Mouse (Mus musculus) adrenal gland, adult 2 months (tissue): ENCODE data around the gene Vmo1. TPM values are rescaled to one million over a fixed set of nuclear protein-coding genes. Genes with fewer than 3 reads are reported as not detected.
A peak's percentile ranks its signal among the peaks of the same experiment; 100 is the strongest.
"Not testable (repeated sequence)": the region's sequence is repeated elsewhere in the genome, so short reads cannot be mapped to it uniquely, and the experiment has no call there.

Experiments
- DNase-seq: peaks from one replicate; pipeline ENCODE4 v3.0.0; 2021
- polyA plus RNA-seq: library from polyadenylated mRNA; depleted of rRNA; stranded (reverse); fragments of >200 nt; gene quantifications from 2 replicates; pipeline ENCODE4 v1.2.3, GENCODE M21; 2012
- total RNA-seq, 2 experiments: library from RNA; stranded (reverse); gene quantifications; 2 replicates each; pipeline ENCODE4 v1.2.3; 2021

Vmo1 gene
- total and polyA plus RNA-seq, 3 experiments, result 0.45 TPM; not detected in 2

DNA sequence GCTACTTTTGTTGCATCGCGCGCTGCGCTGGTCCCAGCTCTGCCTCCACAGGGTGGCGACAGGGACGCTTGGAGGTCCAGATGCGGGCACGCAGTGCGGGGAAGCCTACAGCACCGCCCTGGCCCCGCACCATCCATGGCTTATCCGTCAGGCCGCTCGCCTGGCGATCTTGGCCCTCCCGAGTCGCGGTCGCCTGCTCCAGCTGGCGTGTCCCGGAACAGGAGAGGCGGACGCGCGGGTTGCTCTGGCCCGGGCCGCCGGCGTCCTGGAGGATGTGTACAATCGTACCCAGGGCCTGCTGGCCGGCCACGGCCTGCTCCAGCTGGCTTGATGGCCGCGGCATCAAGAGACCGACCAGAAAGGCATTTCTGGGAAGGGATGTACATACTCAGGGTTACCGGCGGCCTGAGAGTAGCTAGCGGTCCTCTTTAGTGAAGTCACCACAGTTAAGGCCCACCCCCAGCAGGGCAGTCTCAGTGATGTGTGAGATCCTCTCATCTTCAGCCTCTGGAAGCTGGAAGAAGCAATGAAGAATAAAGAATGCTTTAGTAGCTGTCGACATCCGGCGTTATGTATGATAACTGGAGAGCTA, 5.9 kb upstream of the Vmo1 start:
- DNase-seq, result peak; percentile 59

GRCm38 (mm10) chr11:70518923-70519322, 4.5 kb upstream of the Vmo1 start, which contains the start of gene Gltpd2:
Gene Gltpd2 (plus strand): TSS chr11:70519196.
- DNase-seq, result no peak

DNA sequence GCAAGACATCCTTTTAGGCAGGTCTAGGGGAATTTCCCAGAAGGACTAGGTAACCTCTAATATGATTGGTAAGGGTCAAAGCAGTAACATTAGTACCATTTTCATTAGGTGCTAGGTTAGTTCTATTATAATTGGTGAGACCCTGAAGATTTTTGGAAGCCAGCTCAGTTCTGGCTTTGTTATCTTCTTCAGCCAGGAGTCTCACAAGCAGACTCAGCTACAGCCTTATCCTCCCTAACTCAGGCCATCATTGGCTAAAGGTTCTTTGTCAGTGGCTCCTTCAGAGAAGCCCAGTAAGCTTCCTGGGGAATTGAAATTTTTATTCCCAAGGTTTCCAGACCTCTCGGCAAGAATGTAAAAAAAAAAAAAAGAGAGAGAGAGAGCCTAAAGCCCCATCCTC, 4.0 kb upstream of the Vmo1 start:
- DNase-seq, result no peak

GRCm38 (mm10) chr11:70516352-70516751, 1.9 kb upstream of the Vmo1 start:
- DNase-seq, result no peak

DNA sequence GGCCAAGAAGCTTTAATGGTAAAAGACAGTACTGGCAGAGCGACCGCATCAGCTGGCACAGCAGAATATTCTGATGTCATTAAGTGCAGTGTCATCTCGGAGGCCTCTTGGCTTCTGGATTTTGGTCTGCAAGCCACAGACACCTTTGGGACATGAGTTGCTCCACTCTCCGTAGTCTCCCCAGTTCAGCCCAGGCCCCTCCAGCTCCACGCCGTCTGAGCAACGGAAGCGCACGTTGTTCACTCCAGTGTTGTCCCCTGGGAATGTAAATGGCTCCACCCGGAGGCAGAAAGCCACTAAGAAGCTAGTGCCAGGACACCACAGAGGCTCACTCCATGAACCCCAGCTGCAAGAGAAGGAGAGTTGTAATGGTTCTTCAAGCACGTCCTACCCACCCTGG, 896 bp downstream of the Vmo1 start:
- no peak for DNase-seq

GRCm38 (mm10) chr11:70512709-70513342, 1.6 kb downstream of the Vmo1 start:
- no peak for DNase-seq

DNA sequence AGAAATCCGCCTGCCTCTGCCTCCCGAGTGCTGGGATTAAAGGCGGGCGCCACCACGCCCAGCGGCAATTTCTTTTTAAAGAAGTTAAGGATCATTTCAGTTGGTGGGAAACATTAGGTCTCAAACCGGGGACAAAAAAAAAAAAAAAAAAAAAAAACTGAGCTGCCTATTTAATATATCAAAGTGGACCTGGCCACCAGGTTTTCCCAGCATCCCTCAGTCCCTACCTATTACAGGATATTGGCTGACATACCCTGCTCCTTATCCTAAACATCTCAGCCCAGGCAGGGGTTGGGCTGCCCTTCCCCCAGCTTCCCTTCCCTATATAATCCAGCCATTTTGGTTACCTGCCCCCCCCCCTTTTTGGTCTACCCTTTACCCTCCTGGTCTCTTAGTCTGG, 2.6 kb downstream of the Vmo1 start:
- DNase-seq, result no peak

DNA sequence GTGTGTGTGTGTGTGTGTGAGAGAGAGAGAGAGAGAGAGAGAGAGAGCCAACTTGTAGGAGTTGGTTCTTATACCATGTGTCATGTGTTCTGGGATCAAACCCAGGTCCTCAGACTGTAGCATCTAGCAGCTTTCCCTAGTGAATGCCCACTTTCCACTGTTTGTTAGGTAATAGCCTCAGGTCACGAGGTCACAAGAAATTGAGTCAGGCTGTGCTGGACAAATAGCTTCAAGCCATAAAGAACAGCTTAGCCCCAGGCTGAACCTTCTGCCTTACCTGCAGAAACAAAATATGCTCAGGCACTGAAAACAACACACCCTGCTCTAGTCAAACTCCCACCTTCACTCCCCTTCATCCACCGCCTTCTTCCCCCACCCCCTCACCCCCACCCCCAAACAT, 3.2 kb downstream of the Vmo1 start:
- DNase-seq, result no peak

DNA sequence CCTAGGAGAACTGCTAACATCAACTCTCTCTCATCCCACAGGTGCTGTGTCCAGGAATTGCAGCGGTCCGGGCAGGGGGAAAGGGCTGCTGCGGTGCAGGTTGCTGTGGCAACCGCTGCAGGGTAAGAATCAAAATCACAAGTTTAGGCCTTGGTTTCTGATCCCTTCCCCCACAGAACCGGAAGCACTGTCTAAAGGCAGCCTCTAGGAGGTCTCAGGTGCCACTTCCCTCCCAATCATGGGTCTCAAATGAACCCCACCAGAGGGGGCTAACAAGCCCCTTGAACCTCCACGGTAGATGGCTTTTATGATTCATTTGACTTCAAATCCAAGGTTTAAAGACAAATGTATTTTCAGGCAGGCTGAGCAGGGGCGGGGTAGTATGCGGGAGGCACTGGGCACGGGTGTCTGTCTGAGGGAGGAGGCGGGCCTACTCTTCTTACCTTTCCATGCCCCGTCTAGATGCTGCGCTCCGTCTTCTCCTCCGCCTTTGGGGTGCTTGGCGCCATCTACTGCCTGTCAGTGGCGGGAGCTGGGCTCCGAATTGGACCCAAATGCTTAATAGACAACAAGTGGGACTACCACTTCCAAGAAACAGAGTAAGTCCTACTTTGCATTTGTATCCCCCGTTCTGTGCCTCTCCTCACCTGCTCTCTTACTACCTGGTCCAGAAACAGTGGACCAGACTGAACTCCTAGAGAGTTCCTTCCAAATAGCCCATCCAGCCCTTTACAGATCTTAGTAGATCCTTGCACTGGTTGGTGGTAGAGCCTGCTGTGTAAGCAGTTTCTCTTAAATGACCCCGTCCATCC, 4.5 kb downstream of the Vmo1 start:
- DNase-seq, result peak; percentile 29

DNA sequence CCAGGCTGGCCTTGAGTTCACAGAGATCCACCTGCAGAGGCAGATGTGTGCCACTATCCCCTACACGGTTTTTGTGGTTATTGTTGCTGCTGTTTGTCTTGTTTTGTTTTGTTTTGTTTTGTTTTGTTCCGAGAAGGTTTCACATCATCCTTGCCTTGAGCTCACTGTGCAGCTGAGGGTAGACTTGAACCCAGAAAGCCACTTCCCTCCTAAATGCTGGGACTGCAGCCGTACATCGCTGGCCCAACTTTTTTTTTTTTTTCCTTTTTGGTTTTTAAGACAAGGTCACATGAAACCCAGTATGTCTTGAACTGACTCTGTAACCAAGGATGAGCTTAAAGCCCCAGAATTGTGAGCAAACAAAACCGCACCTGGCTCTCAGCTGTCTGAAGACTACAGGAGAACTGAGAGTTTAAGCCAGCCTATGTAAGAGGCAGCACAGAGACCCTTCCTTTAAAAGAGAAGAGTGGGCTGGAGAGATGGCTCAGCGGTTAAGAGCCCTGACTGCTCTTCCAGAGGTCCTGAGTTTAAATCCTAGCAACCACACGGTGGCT, 7.4 kb downstream of the Vmo1 start:
- no peak for DNase-seq

- peak; percentile 65 for DNase-seq
These were observed 8.0 kb downstream of the Vmo1 start for GRCm38 (mm10) chr11:70506385-70506784.

GRCm38 (mm10) chr11:70504970-70505369, 9.4 kb downstream of the Vmo1 start, which contains the start of gene Tm4sf5:
Gene Tm4sf5 (plus strand): TSS chr11:70505244.
- no peak for DNase-seq

GRCm38 (mm10) chr11:70502018-70502417, 12.4 kb downstream of the Vmo1 start:
- DNase-seq, result no peak

DNA sequence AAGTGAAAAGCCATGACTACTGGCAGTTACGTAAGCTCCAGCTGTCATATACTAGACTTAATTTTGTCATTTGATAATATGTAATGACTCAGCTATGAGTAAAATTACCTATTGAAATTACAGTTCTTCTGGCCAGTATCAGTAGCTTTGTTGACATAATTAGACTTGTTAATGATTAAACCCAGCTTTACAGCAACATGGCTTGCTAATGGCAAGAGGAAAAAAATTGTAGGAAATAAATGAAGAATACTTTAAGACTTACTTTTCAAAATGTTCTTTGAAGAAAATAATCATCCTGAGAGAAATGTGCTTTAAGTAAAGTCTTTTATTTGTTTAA, 14.0 kb downstream of the Vmo1 start:
- no peak for DNase-seq

GRCm38 (mm10) chr11:70499566-70500475, 14.6 kb downstream of the Vmo1 start:
- peak; percentile 78 for DNase-seq

- no peak for DNase-seq
These were observed 24.7 kb downstream of the Vmo1 start for GRCm38 (mm10) chr11:70489684-70490083.

- no peak for DNase-seq
These were observed 25.3 kb downstream of the Vmo1 start for GRCm38 (mm10) chr11:70489138-70489537.

- no peak for DNase-seq
These were observed 26.6 kb downstream of the Vmo1 start for GRCm38 (mm10) chr11:70487816-70488215.

DNA sequence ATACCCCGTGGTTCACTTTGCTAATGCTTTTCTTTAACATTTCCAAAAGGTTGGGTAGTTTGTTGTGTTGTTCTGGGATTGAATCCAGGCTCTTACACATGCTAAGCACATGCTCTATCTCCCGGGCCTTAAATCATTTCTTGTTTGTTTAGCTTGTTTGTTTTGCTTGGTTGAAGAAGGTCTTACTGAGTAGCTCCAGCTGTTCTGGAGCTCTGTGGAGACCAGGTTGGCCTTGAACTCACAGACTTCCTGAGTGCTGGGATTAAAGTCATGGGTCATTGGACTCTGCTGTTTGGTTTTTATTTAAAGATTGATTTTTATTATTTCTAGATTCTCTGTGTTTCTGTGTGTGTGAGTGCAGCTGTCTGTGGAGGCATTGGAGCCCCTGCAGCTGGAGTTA, 28.9 kb downstream of the Vmo1 start:
- DNase-seq, result no peak

DNA sequence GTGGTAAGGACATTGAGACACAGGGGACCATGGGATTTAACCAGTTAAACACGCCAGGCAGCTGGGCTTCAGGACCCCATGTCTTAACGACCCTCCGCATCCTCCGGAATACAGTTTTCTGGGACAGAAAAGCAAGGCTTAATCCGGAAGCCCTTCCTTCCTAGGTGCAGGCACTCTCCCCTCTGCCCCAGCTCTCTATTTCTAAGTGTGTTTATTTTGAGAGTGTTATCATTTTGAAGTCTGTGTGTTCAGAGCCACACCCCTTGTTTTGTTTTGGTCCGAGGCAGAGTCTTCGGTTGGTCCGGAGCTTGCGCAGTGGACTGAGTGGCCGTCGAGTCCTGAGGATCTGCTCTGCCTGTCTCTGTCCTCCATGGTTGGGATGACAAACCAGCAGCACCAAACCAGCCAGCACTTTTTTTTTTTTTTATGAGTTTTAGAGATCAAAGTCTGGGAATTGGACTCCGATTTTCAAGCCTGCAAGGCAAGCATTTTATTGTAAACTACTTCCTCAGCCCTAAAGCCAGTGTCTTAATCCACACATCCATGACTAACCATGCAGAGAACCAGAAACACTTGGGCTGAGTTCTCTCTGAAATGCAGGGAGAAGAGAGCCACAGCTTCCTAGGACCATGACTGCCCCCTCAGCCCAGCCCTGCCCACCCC, 39.4 kb downstream of the Vmo1 start:
- no peak for DNase-seq

- DNase-seq, result not testable (repeated sequence)
These were observed 41.1 kb downstream of the Vmo1 start for GRCm38 (mm10) chr11:70473291-70473690.
